Mouse (Mus musculus) midbrain, embryonic 11.5 days (tissue): ENCODE data around the gene Snx12. TPM values are rescaled to one million over a fixed set of nuclear protein-coding genes. Genes with fewer than 3 reads are reported as not detected.
A peak's percentile ranks its signal among the peaks of the same experiment; 100 is the strongest.
"Not testable (repeated sequence)": the region's sequence is repeated elsewhere in the genome, so short reads cannot be mapped to it uniquely, and the experiment has no call there.

Experiments
- ATAC-seq: fragments of 200-750 bp; cut with Nextera tagmentation; 2 replicates; pipeline ENCODE4 v1.8.0; 2017; ENCODE audit warnings: moderate TSS enrichment, moderate library complexity; ENCODE audit not compliant: low FRiP score
- DNase-seq: peaks from one replicate; pipeline ENCODE4 v3.0.0; 2015; ENCODE audit warnings: low spot score; ENCODE audit errors: missing footprints
- H3K27ac ChIP-seq: fragments of 300-500 bp; sonication (generic); 2 replicates; pipeline ENCODE4 v1.5.1; 2014; ENCODE audit warnings: low read depth, low read length
- H3K27me3 ChIP-seq: fragments of 300-500 bp; sonication (generic); 2 replicates; pipeline ENCODE4 v1.6.1; 2014; ENCODE audit warnings: mild to moderate bottlenecking, low read length, moderate library complexity, mixed read lengths; ENCODE audit not compliant: control insufficient read depth, insufficient read depth
- H3K36me3 ChIP-seq: fragments of 300-500 bp; sonication (generic); 2 replicates; pipeline ENCODE4 v1.6.1; 2014; ENCODE audit warnings: mild to moderate bottlenecking, low read length, moderate library complexity, mixed read lengths; ENCODE audit not compliant: control insufficient read depth, insufficient read depth
- H3K4me1 ChIP-seq: fragments of 300-500 bp; sonication (generic); 2 replicates; pipeline ENCODE4 v1.6.1; 2014; ENCODE audit warnings: low read length; ENCODE audit not compliant: control insufficient read depth, insufficient read depth
- H3K4me2 ChIP-seq: fragments of 300-500 bp; sonication (generic); 2 replicates; pipeline ENCODE4 v1.6.1; 2014; ENCODE audit warnings: mild to moderate bottlenecking, moderate library complexity
- H3K4me3 ChIP-seq: fragments of 300-500 bp; sonication (generic); 2 replicates; pipeline ENCODE4 v1.5.1; 2014; ENCODE audit warnings: low read depth, low read length
- H3K9ac ChIP-seq: fragments of 300-500 bp; sonication (generic); 2 replicates; pipeline ENCODE4 v1.6.1; 2014; ENCODE audit warnings: low read length
- H3K9me3 ChIP-seq: fragments of 300-500 bp; sonication (generic); 2 replicates; pipeline ENCODE4 v1.6.1; 2016; ENCODE audit warnings: low read length; ENCODE audit not compliant: control insufficient read depth
- WGBS: fragments of 180-500 bp; shearing (Covaris S2); extraction: QIAGEN DNeasy Blood & Tissue Kit; methylation state at CpG from one replicate; pipeline ENCODE4 v1.1.7; 2014; 5-methylcytosine and 5-hydroxymethylcytosine counted together
- polyA plus RNA-seq: library from polyadenylated mRNA; unstranded; fragments of >200 nt; fragmentation: Nextera tagmentation; extraction: Ambion mirVana; gene quantifications from 2 replicates; pipeline ENCODE4 v1.2.1, GENCODE M21; 2014

Snx12 gene
- polyA plus RNA-seq, 1 experiment from 2014 or later, result 61.5 TPM

- H3K36me3 ChIP-seq, result no peaks in the 10 kb centered on the region
- no peaks in the 10 kb centered on the region for H3K9me3 ChIP-seq
- no peak overlapping the region for H3K27ac ChIP-seq
- no peaks in the 10 kb centered on the region for H3K4me1 ChIP-seq
- no peak for ATAC-seq
- H3K4me2 ChIP-seq, result no peak overlapping the region
- H3K9ac ChIP-seq, result no peak overlapping the region
- no peak overlapping the region for H3K4me3 ChIP-seq
- 63% methylated on average over 1 of the region's 1 CpGs for WGBS
- no peaks in the 10 kb centered on the region for H3K27me3 ChIP-seq
- no peak for DNase-seq
Observed at GRCm38 (mm10) chrX:101120546-101120945, 101.8 kb downstream of the Snx12 start.

GRCm38 (mm10) chrX:101085920-101086319 is 136.4 kb downstream of the Snx12 start, which contains the start of gene Slc7a3:
TSS of gene Slc7a3 (minus strand) at chrX:101086020.
- Histone ChIP-seq H3K36me3 (no peaks in the 10 kb centered on the region), H3K4me1 (no peaks in the 10 kb centered on the region), H3K27ac (no peak within 1 kb of the TSS), H3K4me2 (peak within 1 kb of the TSS; percentile 58), H3K27me3 (no peaks in the 10 kb centered on the region), H3K4me3 (peak within 1 kb of the TSS; percentile 25), H3K9ac (no peak within 1 kb of the TSS), H3K9me3 (no peaks in the 10 kb centered on the region)
- 36% methylated on average over 11 of the region's 11 CpGs for WGBS
- no peak for DNase-seq
- no peak for ATAC-seq

GRCm38 (mm10) chrX:101085211-101085610 is 137.2 kb downstream of the Snx12 start:
- peak overlapping the region; percentile 58 for H3K4me2 ChIP-seq
- H3K9me3 ChIP-seq, H3K36me3 ChIP-seq, H3K9ac ChIP-seq, H3K27ac ChIP-seq, H3K4me1 ChIP-seq, DNase-seq, ATAC-seq, H3K27me3 ChIP-seq: not testable (repeated sequence)
- 19% methylated on average over 5 of the region's 9 CpGs for WGBS
- peak overlapping the region; percentile 25; the same call in 1 of the 2 replicates for H3K4me3 ChIP-seq

GRCm38 (mm10) chrX:101084192-101084591 is 138.2 kb downstream of the Snx12 start:
- 43% methylated on average over 2 of the region's 2 CpGs for WGBS
- Histone ChIP-seq H3K9ac (no peak overlapping the region), H3K4me2 (no peak overlapping the region), H3K27me3 (no peaks in the 10 kb centered on the region), H3K27ac (no peak overlapping the region), H3K36me3 (no peaks in the 10 kb centered on the region), H3K4me3 (no peak overlapping the region), H3K4me1 (no peaks in the 10 kb centered on the region), H3K9me3 (no peaks in the 10 kb centered on the region)
- ATAC-seq, result no peak
- no peak for DNase-seq

GRCm38 (mm10) chrX:101065245-101065644 is 157.1 kb downstream of the Snx12 start:
- H3K36me3 ChIP-seq, result no peaks in the 10 kb centered on the region
- H3K4me3 ChIP-seq, result no peak overlapping the region
- H3K27ac ChIP-seq, result no peak overlapping the region
- H3K9me3 ChIP-seq, result no peaks in the 10 kb centered on the region
- H3K9ac ChIP-seq, result no peak overlapping the region
- no peak overlapping the region for H3K4me2 ChIP-seq
- no peak for ATAC-seq
- no peaks in the 10 kb centered on the region for H3K27me3 ChIP-seq
- no peaks in the 10 kb centered on the region for H3K4me1 ChIP-seq
- DNase-seq, result no peak
- 86% methylated on average over 1 of the region's 1 CpGs for WGBS

GRCm38 (mm10) chrX:101063503-101063902 is 158.9 kb downstream of the Snx12 start:
- H3K36me3 ChIP-seq, result no peaks in the 10 kb centered on the region
- no peak for DNase-seq
- no peak overlapping the region for H3K4me3 ChIP-seq
- no peaks in the 10 kb centered on the region for H3K27me3 ChIP-seq
- no peaks in the 10 kb centered on the region for H3K4me1 ChIP-seq
- no peak overlapping the region for H3K4me2 ChIP-seq
- H3K27ac ChIP-seq, result no peak overlapping the region
- no peak for ATAC-seq
- H3K9me3 ChIP-seq, result no peaks in the 10 kb centered on the region; the same call in 1 of the 2 replicates
- H3K9ac ChIP-seq, result no peak overlapping the region
- WGBS, result 85% methylated on average over 2 of the region's 2 CpGs

GRCm38 (mm10) chrX:101059541-101059940 is 162.8 kb downstream of the Snx12 start, which contains the start of gene Tex11:
TSS of gene Tex11 (minus strand) at chrX:101059667.
- Histone ChIP-seq H3K36me3 (no peaks in the 10 kb centered on the region), H3K4me3 (no peak within 1 kb of the TSS), H3K27ac (no peak within 1 kb of the TSS), H3K9me3 (no peaks in the 10 kb centered on the region; the same call in 1 of the 2 replicates), H3K27me3 (no peaks in the 10 kb centered on the region), H3K4me1 (no peaks in the 10 kb centered on the region), H3K9ac (no peak within 1 kb of the TSS), H3K4me2 (no peak within 1 kb of the TSS)
- 91% methylated on average over 31 of the region's 31 CpGs for WGBS
- ATAC-seq (no peak), DNase-seq (no peak)

Other genes starting within 250 kb of the Snx12 start
- 0.06 and 0.11 TPM in 2 replicates for gene Tex11, start 162.9 kb downstream of the Snx12 start, polyA plus RNA-seq
- gene Slc7a3, start 136.5 kb downstream of the Snx12 start, polyA plus RNA-seq, result 0.77 and 0.91 TPM in 2 replicates
- 1.3 and 1.7 TPM in 2 replicates for gene Foxo4, start 32.0 kb upstream of the Snx12 start, polyA plus RNA-seq
- gene Gm614, start 41.4 kb upstream of the Snx12 start, polyA plus RNA-seq, result not detected in 2 replicates
- 4.1 and 4.3 TPM in 2 replicates for gene Il2rg, start 45.7 kb upstream of the Snx12 start, polyA plus RNA-seq
- gene Gm20489, start 46.5 kb upstream of the Snx12 start, polyA plus RNA-seq, result not detected in 2 replicates
- gene Med12, start 51.5 kb upstream of the Snx12 start, polyA plus RNA-seq, result 37.9 and 39.5 TPM in 2 replicates
- 21.7 and 24.2 TPM in 2 replicates for gene Nlgn3, start 76.6 kb upstream of the Snx12 start, polyA plus RNA-seq
- not detected in 2 replicates for gene Gjb1, start 153.8 kb upstream of the Snx12 start, polyA plus RNA-seq
- 17.0 and 20.4 TPM in 2 replicates for gene Zmym3, start 198.3 kb upstream of the Snx12 start, polyA plus RNA-seq
- gene Nono, start 206.8 kb upstream of the Snx12 start, polyA plus RNA-seq, result 700 and 727 TPM in 2 replicates
- 1.1 and 1.9 TPM in 2 replicates for gene Itgb1bp2, start 226.5 kb upstream of the Snx12 start, polyA plus RNA-seq